Comparison of ENCODE assay signal across 7 mouse cellular contexts in the genomic region with DNA sequence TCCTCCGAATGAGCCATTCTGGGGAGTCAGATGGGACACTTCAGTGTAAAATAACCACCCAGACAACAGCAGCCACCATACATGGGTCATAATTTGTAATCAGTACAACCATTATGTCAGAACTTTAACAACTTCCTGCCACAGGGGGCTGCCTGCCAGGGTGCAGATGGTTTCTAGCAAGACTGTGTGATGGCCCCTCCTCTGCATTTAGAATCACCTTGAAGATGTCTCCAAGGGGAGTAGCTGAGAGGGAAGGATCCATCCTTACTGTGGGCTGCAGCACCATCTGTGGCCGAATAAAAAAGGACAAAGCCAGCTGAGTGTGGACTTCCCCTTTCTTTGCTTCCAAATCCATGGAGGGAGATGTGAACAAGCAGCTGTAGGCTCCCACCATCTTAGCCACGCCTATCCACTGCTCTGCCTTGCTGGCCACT. TPM values are rescaled to one million over a fixed set of nuclear protein-coding genes. Genes with fewer than 3 reads are reported as not detected.
DNase-seq lines count a peak whose midpoint lies in the region; ATAC-seq lines count a peak whose summit lies in the region.

No protein-coding gene starts in this region.

- H3K27me3 ChIP-seq in liver, embryonic 12.5 days (replicated peaks): no peaks in the 10 kb centered on the region
- no peaks in the 10 kb centered on the region for H3K27me3 ChIP-seq in liver, embryonic 11.5 days (replicated peaks; ENCODE audit: control insufficient read depth, insufficient read depth, low read length)
- no peaks in the 10 kb centered on the region for H3K27me3 ChIP-seq in heart, embryonic 10.5 days (ENCODE audit: insufficient read depth, poor library complexity, severe bottlenecking)

- ATAC-seq in liver, embryonic 12.5 days: no peak
- no peak for ATAC-seq in liver, embryonic 11.5 days (replicated peaks; ENCODE audit: low FRiP score)
- ATAC-seq in common myeloid progenitor, adult 5-6 weeks (replicated peaks; ENCODE audit: low read depth, poor library complexity, severe bottlenecking): peak; percentile 83
- ATAC-seq in megakaryocyte progenitor cell, adult 5-6 weeks (replicated peaks; ENCODE audit: poor library complexity): peak; percentile 79

- H3K4me1 ChIP-seq in liver, embryonic 12.5 days: peaks cover 35% of the 10 kb centered on the region
- H3K4me1 ChIP-seq in liver, embryonic 11.5 days (replicated peaks; ENCODE audit: control insufficient read depth, insufficient read depth, low read length): peaks cover 10% of the 10 kb centered on the region; the same call in 1 of the 2 replicates
- H3K4me1 ChIP-seq in heart, embryonic 10.5 days: peaks cover 30% of the 10 kb centered on the region

- H3K4me3 ChIP-seq in liver, embryonic 12.5 days: no peak overlapping the region
- H3K4me3 ChIP-seq in liver, embryonic 11.5 days (ENCODE audit: low read depth, low read length): no peak overlapping the region
- no peak overlapping the region for H3K4me3 ChIP-seq in heart, embryonic 10.5 days

- H3K9ac ChIP-seq in liver, embryonic 12.5 days: no peak overlapping the region
- H3K9ac ChIP-seq in liver, embryonic 11.5 days (ENCODE audit: low read depth, low read length): no peak overlapping the region

- WGBS in liver, embryonic 12.5 days (ENCODE audit: insufficient replicate concordance): 40% methylated on average over 3 of the region's 3 CpGs
- WGBS in liver, embryonic 11.5 days: 47% methylated on average over 3 of the region's 3 CpGs
- WGBS in heart, embryonic 10.5 days: 65% methylated on average over 3 of the region's 3 CpGs

- H3K27ac ChIP-seq in liver, embryonic 12.5 days: no peak overlapping the region
- H3K27ac ChIP-seq in liver, embryonic 11.5 days (ENCODE audit: low read depth, low read length): no peak overlapping the region
- H3K27ac ChIP-seq in heart, embryonic 10.5 days: peak overlapping the region; percentile 36; the same call in 1 of the 2 replicates

- H3K9me3 ChIP-seq in liver, embryonic 12.5 days (replicated peaks): no peaks in the 10 kb centered on the region
- no peaks in the 10 kb centered on the region for H3K9me3 ChIP-seq in liver, embryonic 11.5 days (ENCODE audit: control insufficient read depth, low read length)
- no peaks in the 10 kb centered on the region for H3K9me3 ChIP-seq in heart, embryonic 10.5 days

- H3K4me2 ChIP-seq in liver, embryonic 12.5 days: 0 out of 2 replicates have a peak overlapping the region, but pooled peaks have one; percentile 4
- H3K4me2 ChIP-seq in liver, embryonic 11.5 days: no peak overlapping the region

- no peak for DNase-seq in liver, embryonic 11.5 days (ENCODE audit: low spot score)
- DNase-seq in heart, embryonic 10.5 days (ENCODE audit: low spot score): no peak
- DNase-seq in adrenal gland, adult 18-20 months (ENCODE audit: low spot score in 2 of 2): no peak
- no peak for DNase-seq in B cell, adult 2 months

- H3K36me3 ChIP-seq in liver, embryonic 12.5 days: peaks cover 23% of the 10 kb centered on the region
- peaks cover 3% of the 10 kb centered on the region; the same call in 1 of the 2 replicates for H3K36me3 ChIP-seq in liver, embryonic 11.5 days (ENCODE audit: control insufficient read depth, insufficient read depth, low read length)
- H3K36me3 ChIP-seq in heart, embryonic 10.5 days: peaks cover 20% of the 10 kb centered on the region; the same call in 1 of the 2 replicates

RNA-seq across cellular contexts. Expression of gene Traf5, which starts 21.7 kb away (rescaled TPM):
- 9.9 and 11.2 TPM in 2 replicates for polyA plus RNA-seq in liver, embryonic 12.5 days (2016; fragmentation: Nextera tagmentation; extraction: Ambion mirVana)
- 10.6 and 15.5 TPM in 2 replicates for polyA plus RNA-seq in liver, embryonic 11.5 days (2014; fragmentation: Nextera tagmentation; extraction: Ambion mirVana)
- total RNA-seq in common myeloid progenitor, adult 5-6 weeks (2017): 6.5 and 11.3 TPM in 2 replicates
- polyA plus RNA-seq in heart, embryonic 10.5 days (2016; fragmentation: Nextera tagmentation; extraction: Ambion mirVana): 6.3 and 8.5 TPM in 2 replicates
- total RNA-seq in megakaryocyte progenitor cell, adult 5-6 weeks (2015): 4.1 and 4.5 TPM in 2 replicates
- total RNA-seq in megakaryocyte progenitor cell, adult 5-6 weeks (2017): 2.7 and 2.8 TPM in 2 replicates
- total RNA-seq in adrenal gland, adult 18-20 months (2021): 1 to 10 TPM; 2.8 to 9.7 TPM

Comparison
In these comparisons a context has a peak if more than half of its experiments do, and no peak if none do; other contexts are left out.
1. ATAC-seq: peak in common myeloid progenitor, adult 5-6 weeks (single experiment) and megakaryocyte progenitor cell, adult 5-6 weeks (single experiment); none in liver, embryonic 12.5 days (single experiment) and liver, embryonic 11.5 days (single experiment).